Mouse (Mus musculus) forebrain, embryonic 10.5 days (tissue): ENCODE measurements around the gene Phactr1. TPM values are rescaled to one million over a fixed set of nuclear protein-coding genes. Genes with fewer than 3 reads are reported as not detected.
A peak's percentile ranks its signal among the peaks of the same experiment; 100 is the strongest.

Source experiments
- DNase-seq: peaks from one replicate; pipeline ENCODE4 v3.0.0-alpha.2; 2017; ENCODE audit warnings: low spot score; ENCODE audit errors: extremely low spot score
- H3K27ac ChIP-seq: fragments of 300-500 bp; sonication (generic); 2 replicates; pipeline ENCODE4 v1.5.1; 2016; ENCODE audit warnings: mild to moderate bottlenecking
- H3K27me3 ChIP-seq: fragments of 300-500 bp; sonication (generic); 2 replicates; pipeline ENCODE4 v1.6.1; 2016; ENCODE audit warnings: mild to moderate bottlenecking; ENCODE audit not compliant: poor library complexity, severe bottlenecking
- H3K36me3 ChIP-seq: fragments of 300-500 bp; sonication (generic); replicated peaks from 2 replicates; pipeline ENCODE4 v1.6.1; 2016; ENCODE audit warnings: mild to moderate bottlenecking, moderate library complexity
- H3K4me1 ChIP-seq: fragments of 300-500 bp; sonication (generic); 2 replicates; pipeline ENCODE4 v1.6.1; 2016
- H3K4me3 ChIP-seq: fragments of 300-500 bp; sonication (generic); 2 replicates; pipeline ENCODE4 v1.5.1; 2016; ENCODE audit warnings: mild to moderate bottlenecking, moderate library complexity
- H3K9me3 ChIP-seq: fragments of 300-500 bp; sonication (generic); 2 replicates; pipeline ENCODE4 v1.6.1; 2016; ENCODE audit warnings: mild to moderate bottlenecking, moderate library complexity
- WGBS: fragments of 180-500 bp; shearing (Covaris S2); methylation state at CpG from one replicate; pipeline ENCODE4 v1.1.7; 2016; 5-methylcytosine and 5-hydroxymethylcytosine counted together
- polyA plus RNA-seq: library from polyadenylated mRNA; unstranded; fragments of >200 nt; fragmentation: Nextera tagmentation; extraction: Ambion mirVana; gene quantifications from 2 replicates; pipeline ENCODE4 v1.2.1, GENCODE M21; 2016

Gene Phactr1
- polyA plus RNA-seq, 1 experiment from 2014 or later: 5.5 TPM

GRCm38 (mm10) chr13:42889516-42890474, 209.4 kb downstream of the Phactr1 start:
- Histone ChIP-seq H3K27me3 (no peaks in the 10 kb centered on the region), H3K36me3 (no peaks in the 10 kb centered on the region), H3K4me3 (no peak overlapping the region), H3K4me1 (no peaks in the 10 kb centered on the region), H3K9me3 (no peaks in the 10 kb centered on the region), H3K27ac (no peak overlapping the region)
- DNase-seq: no peak
- 81% methylated on average over 12 of the region's 12 CpGs for WGBS

DNA sequence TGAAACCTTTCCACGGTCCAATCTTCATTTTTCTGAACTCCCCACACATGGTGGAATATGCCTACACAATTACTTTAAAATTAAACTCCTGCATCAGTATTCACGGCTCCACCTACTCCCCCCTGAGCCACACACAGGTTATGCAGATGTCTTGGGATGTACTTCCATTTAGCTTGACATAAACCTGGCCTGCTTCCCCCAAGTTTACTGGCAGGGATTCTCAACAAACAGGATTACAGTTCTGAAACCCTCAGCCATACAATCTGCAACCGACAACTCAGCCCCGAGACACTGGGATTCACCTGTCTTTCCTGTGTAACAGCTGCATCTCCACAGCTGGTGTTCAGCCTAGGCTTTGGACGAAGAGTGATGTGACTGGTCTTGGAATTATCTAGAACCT, 210.2 kb downstream of the Phactr1 start:
- WGBS: 89% methylated on average over 5 of the region's 5 CpGs
- Histone ChIP-seq H3K27me3 (no peaks in the 10 kb centered on the region), H3K27ac (no peak overlapping the region), H3K4me1 (no peaks in the 10 kb centered on the region), H3K36me3 (no peaks in the 10 kb centered on the region), H3K4me3 (no peak overlapping the region), H3K9me3 (no peaks in the 10 kb centered on the region)
- DNase-seq: no peak

- no peak for DNase-seq
- no peak overlapping the region for H3K27ac ChIP-seq
- no peaks in the 10 kb centered on the region for H3K9me3 ChIP-seq
- no peaks in the 10 kb centered on the region for H3K4me1 ChIP-seq
- no peaks in the 10 kb centered on the region for H3K27me3 ChIP-seq
- no peak overlapping the region for H3K4me3 ChIP-seq
- no peaks in the 10 kb centered on the region for H3K36me3 ChIP-seq
- WGBS: 98% methylated on average over 10 of the region's 10 CpGs
Observed at GRCm38 (mm10) chr13:42894016-42894415, 213.6 kb downstream of the Phactr1 start.

DNA sequence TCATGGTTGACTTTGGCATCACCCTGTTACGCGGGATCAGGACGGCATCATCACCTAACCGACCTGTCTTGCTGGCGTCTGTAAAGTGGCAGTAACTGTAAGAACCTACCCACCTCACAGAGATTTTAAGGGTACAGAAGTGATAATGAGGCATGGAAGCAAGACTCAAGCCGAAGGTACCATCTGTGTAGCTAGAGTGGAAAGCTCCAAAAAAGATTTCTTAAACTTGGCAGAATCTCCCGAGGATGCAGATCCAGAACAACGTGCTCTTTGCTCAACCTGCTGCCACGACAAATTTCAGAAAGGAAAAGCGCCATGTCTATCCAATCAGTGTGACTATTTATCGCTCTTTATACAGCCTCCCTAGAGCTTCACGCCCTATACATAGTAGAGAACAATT, 214.2 kb downstream of the Phactr1 start:
- Histone ChIP-seq H3K27me3 (no peaks in the 10 kb centered on the region), H3K4me1 (no peaks in the 10 kb centered on the region), H3K9me3 (no peaks in the 10 kb centered on the region), H3K36me3 (no peaks in the 10 kb centered on the region), H3K27ac (no peak overlapping the region), H3K4me3 (no peak overlapping the region)
- no peak for DNase-seq
- 95% methylated on average over 12 of the region's 12 CpGs for WGBS

DNA sequence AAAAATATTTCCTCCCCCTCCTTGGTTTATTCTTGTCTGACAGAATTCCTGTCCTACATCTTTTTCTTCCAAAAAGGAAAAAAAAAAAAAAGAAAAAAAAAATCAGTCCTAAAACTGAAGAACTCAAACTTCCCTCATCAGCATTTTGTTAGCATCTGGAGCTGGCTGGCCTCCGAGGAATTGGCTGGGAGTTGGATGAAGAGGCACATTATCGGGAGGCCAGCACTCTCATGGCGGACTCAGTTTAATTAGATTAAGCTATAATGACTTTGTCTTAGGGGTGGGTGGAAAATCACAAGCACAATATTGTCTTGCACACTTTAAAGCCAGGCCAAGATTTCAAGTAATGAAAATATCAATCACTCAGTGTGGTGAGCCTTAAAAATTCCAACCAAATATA, 215.6 kb downstream of the Phactr1 start:
- no peak overlapping the region for H3K27ac ChIP-seq
- WGBS: 74% methylated on average over 3 of the region's 3 CpGs
- no peaks in the 10 kb centered on the region for H3K4me1 ChIP-seq
- H3K36me3 ChIP-seq: no peaks in the 10 kb centered on the region
- H3K27me3 ChIP-seq: no peaks in the 10 kb centered on the region
- H3K9me3 ChIP-seq: no peaks in the 10 kb centered on the region
- no peak overlapping the region for H3K4me3 ChIP-seq
- no peak for DNase-seq

DNA sequence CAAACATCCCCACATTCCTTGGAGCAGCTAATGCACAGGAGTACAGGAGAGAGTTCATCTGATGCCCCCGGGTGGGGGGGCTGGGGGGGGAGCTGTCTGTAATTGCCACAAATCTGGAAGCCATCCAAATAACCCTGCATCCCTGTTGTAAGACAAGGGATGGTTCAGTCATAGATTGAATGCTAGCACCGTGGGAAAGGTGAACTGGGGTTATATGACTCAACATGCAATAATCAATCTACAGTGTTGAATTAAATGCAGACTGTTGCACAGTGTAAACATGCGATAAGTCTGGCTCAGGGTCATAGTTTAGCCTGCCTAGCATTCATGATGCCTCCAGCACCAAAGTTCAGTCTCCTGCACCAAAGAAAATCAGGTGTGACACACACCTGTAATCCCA, 219.2 kb downstream of the Phactr1 start:
- Histone ChIP-seq H3K4me3 (no peak overlapping the region), H3K9me3 (no peaks in the 10 kb centered on the region), H3K27me3 (no peaks in the 10 kb centered on the region), H3K27ac (no peak overlapping the region), H3K36me3 (no peaks in the 10 kb centered on the region), H3K4me1 (peaks cover 8% of the 10 kb centered on the region; the same call in 1 of the 2 replicates)
- no peak for DNase-seq
- 84% methylated on average over 3 of the region's 3 CpGs for WGBS

DNA sequence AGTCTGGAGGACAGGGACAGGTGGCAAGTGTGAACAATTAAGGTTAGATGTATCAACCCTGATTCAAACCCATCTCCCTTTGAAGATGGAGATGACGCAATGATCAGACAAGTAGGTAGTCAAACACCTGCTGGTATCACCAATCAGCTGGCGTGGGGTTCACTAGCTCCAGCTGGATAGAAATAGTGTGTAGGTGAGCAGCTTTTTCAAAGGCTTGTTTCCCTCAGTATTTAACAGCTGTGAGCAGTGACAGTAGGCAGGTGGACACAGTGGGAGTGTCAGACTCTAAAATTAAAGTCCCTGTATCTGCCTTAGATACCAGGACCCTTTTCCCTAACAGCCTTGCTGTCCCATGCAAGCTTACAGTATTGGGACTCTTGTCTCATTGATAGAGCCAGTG, 221.4 kb downstream of the Phactr1 start:
- WGBS: 87% methylated on average over 2 of the region's 2 CpGs
- Histone ChIP-seq H3K4me1 (peaks cover 13% of the 10 kb centered on the region), H3K36me3 (no peaks in the 10 kb centered on the region), H3K27me3 (no peaks in the 10 kb centered on the region), H3K9me3 (no peaks in the 10 kb centered on the region), H3K4me3 (no peak overlapping the region), H3K27ac (no peak overlapping the region)
- no peak for DNase-seq

GRCm38 (mm10) chr13:42902859-42903258, 222.4 kb downstream of the Phactr1 start:
- 81% methylated on average over 3 of the region's 3 CpGs for WGBS
- peaks cover 13% of the 10 kb centered on the region for H3K4me1 ChIP-seq
- no peaks in the 10 kb centered on the region for H3K36me3 ChIP-seq

DNA sequence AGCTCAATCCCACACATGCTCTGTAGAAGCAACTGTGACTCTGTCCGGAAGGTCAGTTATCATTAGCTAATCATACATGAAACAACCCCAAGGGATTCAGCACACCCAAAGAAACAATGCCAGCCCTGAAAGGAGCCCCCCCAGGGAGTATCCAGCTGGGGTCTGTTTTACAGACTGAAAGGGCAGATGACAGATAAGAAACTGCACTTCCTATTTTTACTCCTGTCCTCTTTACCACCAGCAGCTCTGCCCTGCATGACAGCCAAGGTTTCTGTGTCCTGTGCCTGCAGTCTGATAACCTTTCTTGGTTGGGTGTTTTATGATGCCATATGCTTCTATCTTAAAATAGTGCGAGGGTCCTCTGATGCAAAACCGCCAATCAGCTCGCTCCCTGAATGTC, 225.4 kb downstream of the Phactr1 start:
- Histone ChIP-seq H3K9me3 (no peaks in the 10 kb centered on the region), H3K36me3 (no peaks in the 10 kb centered on the region), H3K27me3 (no peaks in the 10 kb centered on the region), H3K27ac (no peak overlapping the region), H3K4me1 (peaks cover 13% of the 10 kb centered on the region), H3K4me3 (no peak overlapping the region)
- no peak for DNase-seq
- WGBS: 79% methylated on average over 4 of the region's 4 CpGs

More at GRCm38 (mm10) chr13:42902859-42903258, 222.4 kb downstream of the Phactr1 start:
- Histone ChIP-seq H3K9me3 (no peaks in the 10 kb centered on the region), H3K27ac (no peak overlapping the region), H3K27me3 (no peaks in the 10 kb centered on the region), H3K4me3 (no peak overlapping the region)
- DNase-seq: no peak

DNA sequence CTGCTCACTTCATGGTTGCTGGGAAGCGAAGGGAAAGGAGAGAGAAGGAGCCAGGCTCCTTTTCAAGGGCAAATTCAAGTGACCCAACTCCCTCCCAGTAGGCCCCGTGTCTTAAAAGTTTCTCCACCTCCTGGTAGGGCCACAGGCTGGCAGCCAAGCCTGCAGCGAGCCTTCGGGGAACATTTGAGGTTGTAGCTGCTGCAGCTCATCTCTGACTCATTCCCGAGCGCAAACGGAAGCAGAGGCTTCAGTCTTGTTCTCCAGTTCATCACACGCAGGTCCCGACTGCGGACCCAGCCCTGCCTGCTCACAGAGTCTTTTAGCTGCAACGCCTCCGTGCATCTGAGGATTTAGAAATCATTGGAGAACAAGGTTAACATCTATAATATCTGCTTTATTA, 226.6 kb downstream of the Phactr1 start:
- Histone ChIP-seq H3K36me3 (no peaks in the 10 kb centered on the region), H3K4me3 (no peak overlapping the region), H3K27me3 (no peaks in the 10 kb centered on the region), H3K9me3 (no peaks in the 10 kb centered on the region; the same call in 1 of the 2 replicates), H3K27ac (no peak overlapping the region), H3K4me1 (peaks cover 13% of the 10 kb centered on the region)
- 84% methylated on average over 12 of the region's 12 CpGs for WGBS
- no peak for DNase-seq

DNA sequence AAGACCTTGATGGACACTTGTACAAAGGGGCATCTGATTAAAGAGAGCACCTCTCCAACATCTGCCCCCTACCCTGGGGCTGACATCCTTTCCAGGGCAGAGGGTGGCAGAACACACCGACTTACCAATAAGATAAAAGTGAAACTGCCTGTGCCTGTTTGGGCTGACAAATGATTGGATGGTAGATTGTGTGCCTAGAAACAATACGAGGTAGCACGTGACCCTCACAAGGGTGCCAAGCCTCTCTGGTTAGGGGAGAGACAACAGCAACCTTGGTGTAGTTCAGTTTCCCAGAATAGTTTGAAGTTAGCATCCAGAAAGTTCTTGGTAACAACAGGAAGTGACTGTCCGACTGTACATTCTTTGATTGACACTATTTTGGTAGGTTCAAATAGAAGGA, 234.7 kb downstream of the Phactr1 start:
- Histone ChIP-seq H3K36me3 (no peaks in the 10 kb centered on the region), H3K27ac (no peak overlapping the region), H3K9me3 (no peaks in the 10 kb centered on the region; the same call in 1 of the 2 replicates), H3K4me3 (no peak overlapping the region), H3K27me3 (peaks cover 34% of the 10 kb centered on the region), H3K4me1 (peaks cover 41% of the 10 kb centered on the region)
- 65% methylated on average over 4 of the region's 4 CpGs for WGBS
- no peak for DNase-seq

- no peaks in the 10 kb centered on the region for H3K36me3 ChIP-seq
- H3K4me3 ChIP-seq: peak overlapping the region; percentile 78
- H3K27ac ChIP-seq: peak overlapping the region; percentile 83
- H3K27me3 ChIP-seq: peaks cover 34% of the 10 kb centered on the region
- no peaks in the 10 kb centered on the region; the same call in 1 of the 2 replicates for H3K9me3 ChIP-seq
- H3K4me1 ChIP-seq: peaks cover 41% of the 10 kb centered on the region
- WGBS: 10% methylated on average over 6 of the region's 6 CpGs
- no peak for DNase-seq
Observed at GRCm38 (mm10) chr13:42915851-42916193, 235.4 kb downstream of the Phactr1 start.

DNA sequence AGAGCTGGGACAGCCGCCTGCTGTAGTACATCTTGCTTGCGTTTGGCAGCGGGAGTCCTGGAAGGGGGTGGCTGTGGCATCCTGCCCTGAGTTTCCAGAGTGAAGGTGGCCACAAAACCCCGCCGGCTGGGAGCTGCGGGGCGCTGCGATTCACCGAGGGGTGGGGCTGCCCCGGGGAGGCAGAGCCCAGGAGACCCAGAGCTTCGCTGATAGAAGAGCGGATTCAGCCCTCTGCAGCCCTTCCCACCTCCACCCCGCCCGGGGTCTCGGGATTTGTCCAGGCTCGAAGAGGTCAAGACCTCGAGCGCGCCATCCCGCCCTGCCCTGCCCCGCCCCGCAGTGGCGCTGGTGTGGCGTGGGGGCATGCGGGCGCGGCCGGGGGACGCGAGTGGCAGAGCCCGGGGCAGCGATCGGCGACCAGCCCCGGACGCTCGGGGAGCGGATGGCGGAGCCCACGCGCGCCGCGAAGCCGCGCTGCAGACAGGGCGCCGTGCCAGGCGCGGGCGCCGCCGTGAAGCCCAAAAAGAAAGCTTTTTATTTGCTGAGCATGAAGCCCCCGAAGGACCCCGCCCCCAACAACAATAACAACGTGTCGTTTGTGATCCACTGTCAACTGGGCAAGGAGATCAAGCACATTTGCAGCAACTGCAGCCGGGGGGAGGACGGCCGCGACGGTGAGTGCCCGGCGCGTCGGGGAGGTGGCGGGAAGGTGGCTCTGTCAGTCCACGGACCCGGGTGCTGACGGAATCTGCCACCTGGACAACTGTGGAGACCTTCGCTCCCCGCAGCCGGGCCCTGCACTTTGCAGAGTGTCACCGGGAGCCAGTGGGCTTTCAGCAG, 236.0 kb downstream of the Phactr1 start:
- DNase-seq: peak; percentile 47
- no peaks in the 10 kb centered on the region for H3K9me3 ChIP-seq
- H3K27ac ChIP-seq: peak overlapping the region; percentile 83
- H3K4me1 ChIP-seq: peaks cover 41% of the 10 kb centered on the region
- no peaks in the 10 kb centered on the region for H3K36me3 ChIP-seq
- H3K27me3 ChIP-seq: peaks cover 34% of the 10 kb centered on the region
- H3K4me3 ChIP-seq: peak overlapping the region; percentile 78
- WGBS: 1% methylated on average over 74 of the region's 74 CpGs
